Mouse (Mus musculus) testis, postnatal 14 days (tissue): ENCODE measurements at regions not wholly inside any gene's neighbourhood (a gene's known extent, or its start where the extent isn't known, plus 50 kb on each side); places are given as distances from the start of the nearest gene placed in this dataset.

ENCODE experiments used
- DNase-seq: peaks from one replicate; pipeline ENCODE4 v3.0.0; 2021; ENCODE audit warnings: low spot score

GRCm38 (mm10) chr14:33856992-33857391 lies 66.4 kb upstream of the Gdf10 start:
- no peak for DNase-seq

GRCm38 (mm10) chr14:33864796-33865195 lies 58.6 kb upstream of the Gdf10 start:
- DNase-seq, result no peak

GRCm38 (mm10) chr14:33865746-33866145 lies 57.6 kb upstream of the Gdf10 start:
- no peak for DNase-seq

GRCm38 (mm10) chr14:33867674-33868073 lies 55.7 kb upstream of the Gdf10 start:
- DNase-seq, result no peak
